Mouse (Mus musculus): ENCODE measurements around the gene Fam19a4.

Gene Fam19a4

GRCm38 (mm10) chr6:97060074-97060681 is at the start of gene Fam19a4:
TSS of gene Fam19a4 (minus strand) at chr6:97060413.
- DNase-seq = no peak

- peak; percentile 19 for DNase-seq
Observed at GRCm38 (mm10) chr6:97106777-97107176, 46.6 kb upstream of the Fam19a4 start.

GRCm38 (mm10) chr6:97106106-97106505 is 45.9 kb upstream of the Fam19a4 start:
- DNase-seq = no peak

GRCm38 (mm10) chr6:97104264-97104852 is 44.1 kb upstream of the Fam19a4 start:
- no peak for DNase-seq

GRCm38 (mm10) chr6:97101958-97102702 is 41.9 kb upstream of the Fam19a4 start:
- no peak for DNase-seq

- no peak for DNase-seq
Observed at GRCm38 (mm10) chr6:97101190-97101957, 41.2 kb upstream of the Fam19a4 start.

GRCm38 (mm10) chr6:97082336-97082735 is 22.1 kb upstream of the Fam19a4 start:
- no peak for DNase-seq

GRCm38 (mm10) chr6:97080016-97080415 is 19.8 kb upstream of the Fam19a4 start:
- no peak for DNase-seq

- no peak for DNase-seq
Observed at GRCm38 (mm10) chr6:97059599-97059998, 614 bp downstream of the Fam19a4 start.

- no peak for DNase-seq
Observed at GRCm38 (mm10) chr6:97052196-97052770, 7.9 kb downstream of the Fam19a4 start.

GRCm38 (mm10) chr6:97048403-97048802 is 11.8 kb downstream of the Fam19a4 start:
- no peak for DNase-seq

GRCm38 (mm10) chr6:97046541-97046940 is 13.7 kb downstream of the Fam19a4 start:
- no peak for DNase-seq

GRCm38 (mm10) chr6:97027110-97027677 is 33.0 kb downstream of the Fam19a4 start:
- no peak for DNase-seq

- no peak for DNase-seq
Observed at GRCm38 (mm10) chr6:97019323-97019722, 40.9 kb downstream of the Fam19a4 start.

GRCm38 (mm10) chr6:97016711-97017110 is 43.5 kb downstream of the Fam19a4 start:
- DNase-seq = no peak

- no peak for DNase-seq
Observed at GRCm38 (mm10) chr6:97016018-97016417, 44.2 kb downstream of the Fam19a4 start.

- peak; percentile 37 for DNase-seq
Observed at GRCm38 (mm10) chr6:97006513-97007094, 53.6 kb downstream of the Fam19a4 start.

- peak; percentile 22 for DNase-seq
Observed at GRCm38 (mm10) chr6:97005038-97005437, 55.2 kb downstream of the Fam19a4 start.

- no peak for DNase-seq
Observed at GRCm38 (mm10) chr6:96995556-96996159, 64.6 kb downstream of the Fam19a4 start.

GRCm38 (mm10) chr6:96991741-96992140 is 68.5 kb downstream of the Fam19a4 start:
- no peak for DNase-seq

- no peak for DNase-seq
Observed at GRCm38 (mm10) chr6:96977537-96977936, 82.7 kb downstream of the Fam19a4 start.

- DNase-seq = no peak
Observed at GRCm38 (mm10) chr6:96944796-96945195, 115.4 kb downstream of the Fam19a4 start.

Data from thymus, postnatal 14 days (tissue).